Mouse (Mus musculus) large intestine, adult 2 months (tissue): Measurements from ENCODE around the gene Cacnb3. TPM values are rescaled to one million over a fixed set of nuclear protein-coding genes. Genes with fewer than 3 reads are reported as not detected.
"Not testable (repeated sequence)": the region's sequence is repeated elsewhere in the genome, so short reads cannot be mapped to it uniquely, and the experiment has no call there.

Experiments
- DNase-seq: peaks from one replicate; pipeline ENCODE4 v3.0.0-alpha.2; 2012; ENCODE audit warnings: low read depth, low spot score
- WGBS: fragments of 180-500 bp; shearing (Covaris S2); methylation state at CpG from one replicate; pipeline ENCODE4 v1.1.7; 2018; 5-methylcytosine and 5-hydroxymethylcytosine counted together
- polyA plus RNA-seq: library from polyadenylated mRNA; depleted of rRNA; stranded (reverse); fragments of >200 nt; gene quantifications from 2 replicates; pipeline ENCODE4 v1.2.3, GENCODE M21; 2012; rRNA removed

Gene Cacnb3
- 42.6 and 44.5 TPM in 2 replicates for polyA plus RNA-seq

DNA sequence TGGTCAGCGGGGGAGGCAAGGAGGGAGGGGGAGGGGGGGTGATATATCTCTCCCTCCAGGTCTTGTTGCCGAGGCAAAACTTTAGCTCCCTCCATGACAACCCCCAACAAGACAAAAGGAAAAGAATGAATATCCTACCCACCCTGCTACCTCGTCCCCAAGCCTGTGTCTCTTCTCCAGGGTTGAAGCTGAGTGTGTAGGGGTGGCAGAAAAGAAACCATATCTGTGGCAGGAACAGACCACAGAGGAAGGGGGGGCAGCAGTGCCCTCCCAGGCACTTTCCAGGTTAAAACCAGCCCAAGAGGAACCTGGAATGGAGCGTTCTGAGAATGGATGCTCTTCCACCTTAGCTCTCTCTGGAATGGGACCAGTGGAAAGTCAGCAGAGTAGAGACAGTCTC, at the start of gene Cacnb3:
Gene Cacnb3, plus strand, starts transcription at position 301 of the 400 bp plus-strand sequence.
- 63% methylated on average over 4 of the region's 4 CpGs for WGBS
- DNase-seq: no peak

DNA sequence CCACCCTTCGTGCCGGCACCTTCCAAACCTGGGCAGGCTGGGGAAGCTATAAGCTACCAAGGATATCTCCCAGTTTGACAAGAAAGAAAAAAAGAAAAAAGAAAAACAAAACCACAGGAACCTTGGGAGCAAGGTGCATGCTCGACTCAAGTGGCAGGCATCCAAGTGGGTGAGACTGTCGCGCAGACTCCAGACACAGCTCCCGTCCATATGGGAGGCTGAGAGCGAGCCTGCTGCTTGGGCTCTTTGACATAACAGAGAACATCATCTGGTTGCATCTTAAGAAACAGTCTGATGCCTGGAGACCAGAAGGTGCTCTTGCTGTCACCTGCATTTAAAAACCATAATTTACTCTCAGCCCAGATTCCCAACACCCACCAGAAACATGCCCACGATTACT, 48.2 kb upstream of the Cacnb3 start:
- DNase-seq: no peak
- 28% methylated on average over 8 of the region's 8 CpGs for WGBS

DNA sequence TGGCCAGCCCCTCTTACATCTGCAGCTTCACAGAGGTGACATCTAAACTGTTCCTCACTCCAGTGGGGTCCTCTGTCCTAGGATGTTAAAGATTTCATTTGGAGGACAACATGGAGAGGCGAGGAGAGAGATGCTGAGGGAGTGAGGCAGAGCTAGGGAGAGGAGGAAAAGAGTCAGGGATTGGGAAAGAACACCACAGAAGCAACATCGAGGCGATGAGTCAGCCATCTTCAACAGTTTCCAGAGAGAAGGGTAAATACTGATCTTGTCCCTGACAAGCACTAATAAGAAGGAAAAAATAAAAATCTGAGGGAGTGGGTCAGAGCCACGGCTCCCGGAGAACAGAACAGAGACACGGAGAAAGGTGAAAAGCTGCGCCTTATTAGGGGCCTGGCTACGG, 47.6 kb upstream of the Cacnb3 start:
- DNase-seq: no peak
- 64% methylated on average over 8 of the region's 8 CpGs for WGBS

DNA sequence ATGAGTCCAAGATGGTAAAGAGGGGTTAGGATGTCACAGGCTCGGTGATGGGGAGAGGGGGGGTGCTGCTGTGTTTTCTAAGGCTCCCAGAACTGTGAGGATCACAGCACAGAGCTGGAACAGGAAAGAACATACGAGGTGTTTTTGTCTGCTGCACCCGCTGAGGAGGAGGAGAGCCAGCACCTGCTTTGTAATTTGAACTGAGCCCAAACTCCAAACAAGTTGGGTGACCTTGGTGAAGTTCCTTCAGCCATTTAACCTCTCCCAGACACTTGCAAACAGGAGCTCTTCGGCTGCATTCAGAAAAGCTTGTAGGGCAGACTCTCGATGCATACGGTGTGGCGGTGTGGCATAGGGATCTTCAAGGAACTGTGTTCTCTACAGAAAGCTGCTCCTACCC, 45.2 kb upstream of the Cacnb3 start:
- 28% methylated on average over 7 of the region's 7 CpGs for WGBS
- DNase-seq: no peak

DNA sequence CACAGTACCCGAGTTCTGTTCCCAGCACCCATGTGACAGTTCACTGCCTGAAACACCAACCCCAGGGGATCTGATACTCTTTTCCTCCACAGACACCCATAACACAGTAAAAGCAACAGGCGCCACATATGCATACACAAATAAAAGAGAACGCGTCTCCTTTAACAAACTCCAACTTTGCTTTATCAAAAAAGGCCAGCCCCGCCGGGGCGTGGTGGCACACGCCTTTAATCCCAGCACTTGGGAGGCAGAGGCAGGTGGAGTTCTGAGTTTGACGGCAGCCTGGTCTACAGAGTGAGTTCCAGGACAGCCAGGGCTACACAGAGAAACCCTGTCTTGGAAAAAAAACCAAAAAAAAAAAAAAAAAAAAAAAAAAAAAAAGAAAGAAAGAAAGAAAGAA, 44.5 kb upstream of the Cacnb3 start:
- WGBS: 31% methylated on average over 9 of the region's 9 CpGs
- not testable (repeated sequence) for DNase-seq

DNA sequence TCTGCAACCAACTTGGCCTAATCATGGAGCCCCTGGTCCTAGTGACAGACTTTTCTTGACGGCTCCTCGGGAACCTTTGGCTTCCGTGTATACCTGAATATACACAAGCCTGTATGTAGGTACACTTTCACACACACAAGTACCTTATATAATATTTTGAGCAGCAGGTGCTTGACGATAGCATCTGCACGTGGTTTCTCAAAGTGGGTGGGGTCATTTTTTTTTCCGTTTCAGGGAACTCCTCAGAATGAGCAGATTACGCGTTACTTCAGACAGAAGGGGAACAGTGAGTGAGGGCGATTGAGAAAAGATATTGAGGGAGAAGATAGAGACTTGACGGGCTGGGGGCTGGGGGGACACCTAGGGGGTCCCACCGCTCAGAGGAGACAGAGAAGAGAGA, 42.9 kb upstream of the Cacnb3 start:
- 44% methylated on average over 11 of the region's 11 CpGs for WGBS
- no peak for DNase-seq

DNA sequence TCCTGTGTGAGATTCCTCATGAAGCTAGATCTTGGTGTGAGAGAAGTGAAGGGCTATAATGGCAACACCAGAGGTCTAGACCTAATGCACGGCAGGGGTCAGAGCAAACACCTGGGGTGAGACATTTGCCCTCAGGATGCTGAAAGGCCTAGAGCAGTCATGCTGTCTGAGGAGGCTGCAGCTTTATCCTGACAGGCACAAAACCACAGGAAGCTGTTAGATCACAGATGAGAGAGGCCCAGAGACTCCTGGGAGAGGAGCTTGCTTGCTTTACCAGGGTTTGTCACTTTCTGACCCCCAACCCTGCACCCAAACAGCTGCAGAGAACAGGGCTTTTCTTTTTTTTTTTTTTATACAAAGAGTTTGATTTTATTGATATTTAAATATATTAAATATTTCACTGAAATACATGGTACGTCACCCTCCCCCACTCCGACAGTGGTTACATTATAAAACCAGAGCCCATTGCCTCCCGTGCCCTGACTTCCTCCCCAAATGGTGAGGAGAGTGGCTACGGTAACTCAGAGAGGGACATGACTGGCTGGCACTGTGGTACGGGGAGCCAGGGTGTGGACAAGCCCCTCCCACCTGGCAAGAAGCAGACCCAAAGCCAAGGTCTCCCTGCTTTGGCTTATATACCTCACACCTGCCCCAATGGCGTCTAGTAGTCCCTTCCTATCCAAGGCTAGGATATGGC, 40.9 kb upstream of the Cacnb3 start:
- WGBS: 37% methylated on average over 7 of the region's 7 CpGs
- DNase-seq: no peak

DNA sequence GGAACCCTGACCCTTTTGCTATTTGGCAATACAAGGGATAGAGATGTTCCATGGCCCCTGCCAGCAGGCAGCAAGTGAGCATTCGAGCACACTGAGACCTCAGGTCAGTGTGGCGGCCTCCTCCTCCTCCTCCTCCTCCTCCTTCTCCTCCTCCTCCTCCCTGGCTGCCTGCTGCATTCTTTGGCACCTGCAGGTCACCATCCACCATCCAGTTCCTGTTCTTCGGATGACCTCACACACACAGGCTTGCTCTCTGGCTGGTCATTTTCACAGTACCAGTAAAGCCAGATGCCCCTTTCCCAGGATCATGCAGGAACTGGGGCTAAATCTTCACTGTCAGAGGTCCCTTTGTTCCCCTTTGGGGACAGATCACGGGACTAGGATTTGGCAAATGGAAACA, 39.2 kb upstream of the Cacnb3 start:
- no peak for DNase-seq
- 58% methylated on average over 4 of the region's 4 CpGs for WGBS

DNA sequence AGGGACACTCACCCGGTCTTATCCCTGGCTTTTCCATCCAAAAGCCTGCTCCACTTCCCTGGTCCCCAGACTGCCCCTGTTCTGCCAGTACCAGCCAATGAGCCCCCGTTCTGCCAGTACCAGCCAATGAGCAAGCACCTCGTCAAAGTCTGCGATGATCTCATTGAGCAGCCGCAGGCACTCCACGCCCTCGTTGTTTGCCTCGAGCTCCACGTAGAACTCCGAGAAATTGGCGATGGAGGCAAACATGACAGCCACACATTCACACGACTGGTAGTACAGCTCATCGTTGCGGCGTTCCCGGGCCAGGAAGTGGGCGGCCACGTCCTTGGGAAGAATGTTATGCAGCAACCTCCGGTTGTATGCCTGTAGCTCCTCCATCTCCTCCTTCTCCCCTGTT, 36.4 kb upstream of the Cacnb3 start:
- no peak for DNase-seq
- 71% methylated on average over 19 of the region's 19 CpGs for WGBS

DNA sequence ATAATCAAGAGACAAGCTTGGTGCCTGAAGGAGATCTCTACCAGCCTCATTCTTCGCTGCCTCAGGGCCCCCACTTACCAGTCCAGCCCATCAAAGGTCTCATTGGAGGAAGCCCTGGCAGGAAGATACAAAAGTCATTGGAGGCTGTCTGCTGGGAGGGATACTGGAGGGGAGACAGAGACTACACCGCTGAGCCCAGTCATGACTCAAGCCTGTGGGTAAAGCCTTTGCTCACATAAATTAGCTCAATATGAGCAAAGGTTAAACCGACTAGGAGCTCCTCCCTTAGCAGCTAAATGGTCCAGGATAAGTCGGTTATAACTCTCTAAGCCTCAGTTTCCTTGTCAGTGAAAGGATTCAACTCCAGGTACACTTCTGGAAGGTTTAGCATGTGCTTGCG, 35.6 kb upstream of the Cacnb3 start:
- no peak for DNase-seq
- 48% methylated on average over 5 of the region's 5 CpGs for WGBS

DNA sequence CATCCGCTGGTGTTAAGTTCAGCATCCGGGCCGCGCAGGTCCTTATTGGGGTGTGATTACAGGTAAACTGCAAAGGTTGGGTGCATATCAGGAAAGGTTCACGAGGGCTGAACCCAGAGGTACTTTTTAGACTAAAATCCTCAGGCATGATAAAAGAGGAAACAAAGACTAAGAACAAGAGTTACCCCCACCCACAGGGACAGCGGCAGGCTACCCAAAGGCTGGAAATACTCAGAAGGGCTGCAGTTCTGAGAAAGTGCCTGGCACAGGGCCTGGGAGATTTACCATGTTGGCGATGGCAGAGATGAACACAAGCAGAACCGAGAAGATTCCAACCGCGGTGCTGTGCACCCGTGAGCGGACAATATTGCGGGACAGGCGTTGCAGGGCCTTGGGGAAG, 34.0 kb upstream of the Cacnb3 start:
- DNase-seq: no peak
- 85% methylated on average over 14 of the region's 14 CpGs for WGBS

DNA sequence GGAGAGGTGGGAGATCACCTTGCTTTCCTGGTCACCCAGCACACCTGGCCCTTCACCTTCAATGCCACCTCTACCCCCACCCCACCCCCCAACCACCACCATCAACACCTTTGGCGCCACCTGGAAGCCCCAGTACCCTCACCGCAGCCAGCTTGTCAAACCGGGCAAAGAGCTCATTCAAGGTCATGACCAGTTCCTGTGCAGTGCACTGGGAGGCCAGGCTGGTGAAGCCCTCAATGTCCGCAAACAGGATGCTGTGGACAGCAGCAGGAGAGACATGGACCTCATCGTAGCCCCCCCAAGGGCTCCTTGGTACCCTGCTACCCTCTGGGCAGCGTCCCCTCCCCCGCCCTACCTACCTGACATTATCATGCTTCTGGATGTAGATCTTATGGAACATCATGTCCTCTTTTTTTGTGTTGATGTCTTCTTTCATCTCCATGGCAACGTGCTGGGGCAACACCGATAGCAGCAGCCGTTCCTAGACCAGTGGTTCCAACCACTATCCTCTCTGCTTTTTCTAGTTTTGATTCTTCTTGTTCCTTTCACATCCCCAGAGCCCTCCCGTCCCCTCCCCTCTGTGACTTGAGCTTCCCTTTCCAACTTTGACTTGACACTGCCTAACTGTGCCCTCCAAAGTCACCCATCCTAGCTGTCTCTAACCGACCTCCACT, 30.5 kb upstream of the Cacnb3 start:
- WGBS: 76% methylated on average over 12 of the region's 12 CpGs
- DNase-seq: no peak

DNA sequence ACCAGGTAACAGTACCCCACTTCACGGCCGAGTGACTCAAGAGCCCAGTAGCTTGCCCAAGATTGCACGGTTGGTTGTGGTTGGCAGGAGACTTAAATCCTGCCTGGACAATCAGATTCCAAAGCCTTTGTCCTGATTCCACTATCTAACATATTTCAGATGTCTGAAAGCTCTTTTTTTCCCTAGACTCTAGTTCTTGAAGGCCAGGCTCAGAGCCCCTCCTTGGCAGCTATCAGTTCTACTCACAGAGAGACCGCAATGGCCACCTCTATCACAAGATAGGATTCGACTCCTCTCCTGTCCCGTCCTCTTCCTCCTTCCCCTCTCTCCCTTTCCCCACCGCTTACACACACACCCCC, 28.8 kb upstream of the Cacnb3 start:
- DNase-seq: no peak
- 20% methylated on average over 7 of the region's 7 CpGs for WGBS

DNA sequence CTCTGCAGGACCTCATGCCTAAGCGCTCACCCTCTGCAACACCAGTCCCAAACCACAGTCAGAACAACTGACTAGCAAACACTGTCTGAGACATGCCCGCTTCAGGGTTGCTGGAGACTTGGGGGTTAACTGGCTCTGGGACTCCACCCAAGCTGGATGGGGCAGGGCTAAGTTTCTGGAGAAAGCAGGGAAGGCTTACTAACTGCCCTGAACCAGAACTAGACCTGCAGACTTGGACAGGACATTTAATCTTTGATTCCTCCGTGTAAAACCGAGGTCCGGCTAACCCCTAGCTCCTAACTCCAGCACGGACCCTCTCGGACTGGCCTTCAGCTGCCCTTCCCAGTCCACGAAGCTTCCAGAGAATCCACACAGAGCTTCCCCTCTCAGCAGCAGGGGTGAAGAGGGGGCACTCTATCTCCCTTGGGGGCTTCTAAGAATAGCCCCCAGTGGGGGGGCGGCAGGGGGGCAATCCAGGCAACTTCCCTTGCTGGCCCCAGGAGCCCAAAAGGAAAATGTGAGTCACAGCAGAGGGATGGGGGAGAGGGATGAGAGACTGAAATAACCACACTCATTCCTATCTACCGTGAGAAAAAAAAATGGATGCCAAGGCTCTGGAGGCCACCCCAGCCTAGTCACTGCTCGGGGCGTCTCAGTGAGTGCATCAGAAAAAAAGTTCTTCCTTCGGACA, 28.3 kb upstream of the Cacnb3 start:
- no peak for DNase-seq

DNA sequence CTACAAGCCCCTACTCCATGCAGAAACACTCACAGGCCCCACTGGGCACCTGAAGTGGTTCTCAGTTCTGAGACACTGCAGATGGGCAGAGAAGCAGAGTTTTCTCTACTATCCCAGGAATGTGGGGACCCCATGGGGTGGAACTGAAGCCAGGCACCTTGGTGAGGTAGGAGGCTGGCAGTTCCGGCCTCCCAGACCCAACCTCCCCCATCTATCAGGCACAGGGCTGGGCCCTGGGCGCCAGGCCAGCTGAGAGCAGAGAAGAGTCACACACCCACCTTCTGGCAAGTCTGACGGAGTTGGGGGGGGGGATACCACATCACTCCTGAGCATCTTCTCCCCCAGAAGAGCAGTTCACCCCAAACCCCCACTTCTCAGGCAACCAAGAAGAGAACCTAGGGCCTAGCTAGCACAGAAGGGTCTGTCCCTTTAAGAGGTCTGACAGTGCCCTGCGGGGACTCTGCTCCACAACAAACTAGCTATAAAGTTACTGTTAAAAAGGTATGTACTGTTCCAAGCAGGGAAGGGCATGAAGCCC, 27.6 kb upstream of the Cacnb3 start:
- no peak for DNase-seq

More for the DNA sequence above, 28.3 kb upstream of the Cacnb3 start:
- WGBS: 10% methylated on average over 13 of the region's 13 CpGs

DNA sequence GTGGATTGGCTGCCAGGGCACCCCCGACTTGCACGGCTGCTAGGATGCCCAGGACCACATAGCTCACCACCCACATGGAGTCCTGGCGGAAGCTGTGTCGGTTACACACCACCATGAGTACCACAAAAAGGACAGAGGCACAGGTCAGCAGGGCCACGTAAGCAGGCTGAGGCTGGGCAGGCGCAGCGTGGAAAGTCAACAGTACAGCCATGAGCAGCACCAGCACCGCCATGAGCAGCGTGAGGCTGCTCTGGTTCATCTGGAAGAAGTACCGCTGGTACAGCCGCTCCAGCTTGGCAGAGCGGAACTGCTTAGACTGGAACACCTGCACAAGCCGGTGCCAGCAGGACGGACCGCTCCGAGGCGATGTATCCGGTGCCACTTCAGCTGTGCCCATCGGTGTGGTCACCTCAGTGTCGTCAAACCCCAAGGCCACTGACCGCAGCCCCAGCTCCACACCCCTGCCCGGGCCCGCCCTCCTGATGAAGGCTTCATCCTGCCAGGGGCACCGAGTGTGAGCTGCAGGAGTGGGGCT, 26.5 kb upstream of the Cacnb3 start:
- 44% methylated on average over 24 of the region's 24 CpGs for WGBS
- DNase-seq: no peak

More for the DNA sequence above, 27.6 kb upstream of the Cacnb3 start:
- WGBS: 14% methylated on average over 4 of the region's 4 CpGs

DNA sequence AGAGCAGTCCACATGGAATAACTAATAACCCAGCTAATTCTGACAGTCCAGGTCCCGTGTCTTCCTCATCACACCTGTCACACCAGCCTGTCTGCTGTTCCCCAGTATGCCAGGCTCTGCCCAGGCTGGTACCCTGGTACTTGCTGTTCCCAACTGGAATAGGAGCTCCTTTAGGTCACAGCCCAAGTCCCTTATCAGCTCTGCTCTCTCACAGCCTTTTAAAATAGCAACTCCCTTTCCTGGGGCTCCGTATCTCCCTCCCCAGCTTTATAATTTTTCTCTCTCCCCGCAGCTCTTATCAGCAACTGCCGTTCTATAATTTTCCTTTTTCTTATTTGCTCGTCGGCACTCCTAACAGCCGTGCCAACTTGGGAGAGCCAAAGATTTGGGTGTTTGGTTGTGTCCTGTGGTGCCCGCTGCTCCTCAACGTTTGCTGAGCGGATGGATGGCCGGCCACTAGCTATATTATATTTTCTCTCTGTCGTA, 24.5 kb upstream of the Cacnb3 start:
- 33% methylated on average over 12 of the region's 12 CpGs for WGBS
- DNase-seq: no peak

DNA sequence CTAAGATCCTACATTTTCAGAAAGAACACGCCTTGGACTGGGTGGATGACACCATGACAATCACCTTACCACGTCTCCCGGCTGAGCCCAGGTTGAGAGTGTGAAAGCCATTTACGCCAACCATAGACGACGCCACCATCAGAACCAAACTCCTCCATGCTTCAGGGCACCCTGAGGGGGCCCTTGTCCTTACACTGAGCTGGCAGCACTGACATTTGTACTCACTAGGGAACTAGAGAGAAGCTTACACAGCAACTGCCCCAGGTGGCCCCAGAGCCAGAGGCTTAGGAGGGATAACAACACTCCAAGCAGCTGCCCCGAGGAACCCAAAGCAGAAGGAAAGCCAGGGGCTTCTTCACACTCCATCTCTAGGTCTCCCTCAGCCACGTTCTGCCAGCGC, 23.9 kb upstream of the Cacnb3 start:
- DNase-seq: no peak
- WGBS: 31% methylated on average over 9 of the region's 9 CpGs

DNA sequence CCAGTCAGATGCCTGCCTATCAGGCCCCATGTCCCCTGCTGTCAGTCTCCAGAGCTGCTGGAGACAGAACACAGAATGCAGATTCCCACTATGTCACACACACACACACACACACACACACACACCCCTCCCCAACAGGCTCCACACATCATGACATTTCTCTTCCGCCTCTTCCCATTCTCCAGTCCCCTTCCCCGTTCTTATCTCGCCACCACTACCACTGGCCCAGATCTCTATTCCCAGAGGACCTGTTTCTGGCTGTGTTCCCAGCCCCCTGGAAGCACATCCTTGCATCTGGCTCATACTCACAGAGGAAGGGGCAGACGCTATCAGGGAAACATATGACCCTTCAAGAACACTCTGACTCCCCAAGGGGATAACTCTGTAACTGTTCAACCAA, 23.1 kb upstream of the Cacnb3 start:
- DNase-seq: no peak
- WGBS: 8% methylated on average over 4 of the region's 4 CpGs

DNA sequence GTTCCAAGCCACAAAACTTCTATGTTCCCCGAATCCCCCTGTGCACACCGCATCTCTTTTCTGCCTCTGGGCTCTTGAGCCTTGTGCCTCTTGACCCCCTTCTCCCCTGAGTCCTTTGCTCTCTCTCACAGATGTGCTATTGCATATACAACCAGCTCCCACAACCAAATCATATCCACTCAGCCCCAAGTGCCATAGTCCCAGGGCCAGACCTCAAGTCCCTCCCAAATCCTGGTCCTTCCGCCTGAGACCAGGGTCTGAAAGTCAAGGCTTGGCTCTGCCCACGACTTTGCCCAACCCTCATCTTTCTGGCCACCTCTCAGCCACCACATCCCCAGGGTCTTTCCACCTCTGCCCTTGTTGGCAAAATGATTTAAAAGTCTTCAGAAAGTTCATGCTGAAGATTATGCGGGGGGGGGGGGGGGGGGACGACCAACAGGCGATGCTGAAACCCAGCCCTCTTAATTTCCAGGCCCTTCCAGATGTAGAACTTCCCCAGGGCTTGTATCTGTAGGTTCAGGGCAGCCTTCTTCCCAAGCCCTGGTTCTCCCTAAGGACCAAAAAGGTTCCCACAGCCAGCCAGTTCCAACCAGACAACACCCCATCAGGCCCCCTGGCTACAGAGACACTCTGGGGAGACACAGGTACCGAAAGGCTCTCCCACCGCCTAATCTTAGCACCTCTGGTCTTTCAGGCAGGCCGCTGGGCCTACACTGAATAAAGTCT, 22.4 kb upstream of the Cacnb3 start:
- WGBS: 5% methylated on average over 10 of the region's 10 CpGs
- no peak for DNase-seq
